Mouse (Mus musculus) CH12.LX (cell line): ENCODE measurements at regions not wholly inside any gene's neighbourhood (a gene's known extent, or its start where the extent isn't known, plus 50 kb on each side); places are given as distances from the start of the nearest gene placed in this dataset.

ENCODE experiments used
- DNase-seq: peaks from one replicate; pipeline ENCODE4 v3.0.0-alpha.2; 2013; ENCODE audit errors: extremely low read depth
- H3K27ac ChIP-seq: 2 replicates; pipeline ENCODE4 v1.5.1; 2012; ENCODE audit warnings: low read depth, mild to moderate bottlenecking, control low read depth, moderate library complexity; ENCODE audit not compliant: insufficient read depth
- H3K27me3 ChIP-seq: replicated peaks from 2 replicates; pipeline ENCODE3; 2012; ENCODE audit warnings: inconsistent platforms
- H3K36me3 ChIP-seq, 2 experiments: replicated peaks in 1 of 2; 2 replicates each; pipeline versions ENCODE3 to v1.6.1; 2012; ENCODE audit warnings: inconsistent platforms in 1 of 2, low read length in 1 of 2, mild to moderate bottlenecking in 1 of 2, mixed read lengths in 1 of 2, moderate library complexity in 1 of 2; ENCODE audit not compliant: control insufficient read depth in 1 of 2, insufficient read depth in 1 of 2
- H3K4me1 ChIP-seq, 2 experiments: 2 replicates each; pipeline ENCODE4 v1.6.1; 2012; ENCODE audit warnings: inconsistent platforms in 1 of 2, moderate library complexity in 1 of 2; ENCODE audit not compliant: insufficient read depth in 2 of 2, control insufficient read depth in 1 of 2
- H3K4me2 ChIP-seq: 2 replicates; pipeline ENCODE4 v1.6.1; 2012; ENCODE audit warnings: low read depth, mild to moderate bottlenecking, control low read depth; ENCODE audit not compliant: poor library complexity, insufficient read depth, severe bottlenecking
- H3K4me3 ChIP-seq, 3 experiments: fragments of 150-350 bp in 1 of 3; sonication (generic) in 1 of 3; replicated peaks in 1 of 3; 2 replicates each; pipeline versions ENCODE3 to v1.5.1; 2011 to 2012; ENCODE audit warnings: low read depth in 2 of 3, low read length in 2 of 3, mild to moderate bottlenecking in 2 of 3, moderate library complexity in 2 of 3, control low read depth in 1 of 3, improper control_type of control experiment in 1 of 3, inconsistent platforms in 1 of 3, mixed read lengths in 1 of 3; ENCODE audit not compliant: poor library complexity in 1 of 3
- H3K79me2 ChIP-seq: replicated peaks from 2 replicates; pipeline ENCODE4 v1.6.1; 2012; ENCODE audit warnings: mild to moderate bottlenecking, moderate library complexity; ENCODE audit not compliant: control insufficient read depth, poor library complexity, insufficient read depth, severe bottlenecking; ENCODE audit errors: extremely low read depth
- H3K9ac ChIP-seq: 2 replicates; pipeline ENCODE4 v1.6.1; 2012; ENCODE audit warnings: low read depth, mild to moderate bottlenecking, control low read depth, moderate library complexity; ENCODE audit not compliant: insufficient read depth
- H3K9me3 ChIP-seq: replicated peaks from 2 replicates; pipeline ENCODE3; 2012; ENCODE audit warnings: low read length, inconsistent platforms, mixed read lengths
- CHD1 ChIP-seq: IDR thresholded peaks from 2 replicates; pipeline ENCODE4 v1.6.1; 2012; ENCODE audit warnings: low read depth, low read length, improper control_type of control experiment, inconsistent platforms
- ELF1 ChIP-seq: IDR thresholded peaks from 2 replicates; pipeline ENCODE4 v1.6.1; 2014; ENCODE audit warnings: low read depth, mild to moderate bottlenecking, inconsistent platforms, low read length, improper control_type of control experiment
- ETS1 ChIP-seq: conservative IDR thresholded peaks from 2 replicates; pipeline ENCODE4 v1.6.1; 2012; ENCODE audit warnings: low read depth, mild to moderate bottlenecking, inconsistent platforms, low read length, improper control_type of control experiment, moderate library complexity
- GABPA ChIP-seq: IDR thresholded peaks from 2 replicates; pipeline ENCODE4 v1.6.1; 2012; ENCODE audit warnings: low read depth, low read length, improper control_type of control experiment, inconsistent platforms; ENCODE audit not compliant: insufficient replicate concordance
- HCFC1 ChIP-seq: IDR thresholded peaks from 2 replicates; pipeline ENCODE4 v1.6.1; 2012; ENCODE audit warnings: low read depth, mild to moderate bottlenecking, inconsistent platforms, low read length, improper control_type of control experiment
- IRF4 ChIP-seq: IDR thresholded peaks from 2 replicates; pipeline ENCODE4 v1.6.1; 2014; ENCODE audit warnings: low read depth, mild to moderate bottlenecking, inconsistent platforms, low read length, improper control_type of control experiment
- JUN ChIP-seq: IDR thresholded peaks from 2 replicates; pipeline ENCODE4 v1.6.1; 2011; ENCODE audit warnings: low read depth, mild to moderate bottlenecking, low read length, improper control_type of control experiment, moderate library complexity; ENCODE audit not compliant: insufficient read depth
- JUND ChIP-seq: conservative IDR thresholded peaks from 2 replicates; pipeline ENCODE4 v1.6.1; 2011; ENCODE audit warnings: low read depth, low read length, improper control_type of control experiment
- MAX ChIP-seq: IDR thresholded peaks from 2 replicates; pipeline ENCODE4 v1.6.1; 2011; ENCODE audit warnings: low read length, improper control_type of control experiment
- MEF2A ChIP-seq: IDR thresholded peaks from 2 replicates; pipeline ENCODE4 v1.6.1; 2014; ENCODE audit warnings: low read depth, mild to moderate bottlenecking, inconsistent platforms, low read length, improper control_type of control experiment, borderline replicate concordance
- MXI1 ChIP-seq: IDR thresholded peaks from 2 replicates; pipeline ENCODE4 v1.6.1; 2011; ENCODE audit warnings: mild to moderate bottlenecking, low read depth, low read length, improper control_type of control experiment
- MYC ChIP-seq: IDR thresholded peaks from 2 replicates; pipeline ENCODE4 v1.6.1; 2011; ENCODE audit warnings: low read depth, mild to moderate bottlenecking, improper control_type of control experiment, low read length
- NRF1 ChIP-seq: IDR thresholded peaks from 2 replicates; pipeline ENCODE4 v1.6.1; 2014; ENCODE audit warnings: low read depth, mild to moderate bottlenecking, inconsistent platforms, low read length, improper control_type of control experiment, moderate library complexity
- PAX5 ChIP-seq: IDR thresholded peaks from 2 replicates; pipeline ENCODE4 v1.6.1; 2012; ENCODE audit warnings: low read length, inconsistent platforms, mixed read lengths
- POLR2AphosphoS2 ChIP-seq: IDR thresholded peaks from 2 replicates; pipeline ENCODE4 v1.6.1; 2011; ENCODE audit warnings: low read depth, low read length, improper control_type of control experiment
- RAD21 ChIP-seq: IDR thresholded peaks from 2 replicates; pipeline ENCODE4 v1.6.1; 2011; ENCODE audit warnings: low read depth, mild to moderate bottlenecking, low read length, improper control_type of control experiment, moderate library complexity
- SIN3A ChIP-seq: IDR thresholded peaks from 2 replicates; pipeline ENCODE4 v1.6.1; 2012; ENCODE audit warnings: low read length, improper control_type of control experiment, inconsistent platforms
- SMC3 ChIP-seq: IDR thresholded peaks from 2 replicates; pipeline ENCODE4 v1.6.1; 2011; ENCODE audit warnings: low read depth, low read length, improper control_type of control experiment
- TBP ChIP-seq: conservative IDR thresholded peaks from 2 replicates; pipeline ENCODE4 v1.6.1; 2011; ENCODE audit warnings: low read depth, low read length, improper control_type of control experiment
- UBTF ChIP-seq: IDR thresholded peaks from 2 replicates; pipeline ENCODE4 v1.6.1; 2012; ENCODE audit warnings: low read depth, mild to moderate bottlenecking, inconsistent platforms, low read length, improper control_type of control experiment, moderate library complexity
- USF1 ChIP-seq: IDR thresholded peaks from 2 replicates; pipeline ENCODE4 v1.6.1; 2014; ENCODE audit warnings: low read depth, mild to moderate bottlenecking, inconsistent platforms, low read length, improper control_type of control experiment
- USF2 ChIP-seq: conservative IDR thresholded peaks from 2 replicates; pipeline ENCODE4 v1.6.1; 2011; ENCODE audit warnings: low read depth, low read length, improper control_type of control experiment
- ZC3H11A ChIP-seq: IDR thresholded peaks from 2 replicates; pipeline ENCODE4 v1.6.1; 2012; ENCODE audit warnings: low read depth, mild to moderate bottlenecking, inconsistent platforms, low read length, improper control_type of control experiment
- ZNF384 ChIP-seq: IDR thresholded peaks from 2 replicates; pipeline ENCODE4 v1.6.1; 2012; ENCODE audit warnings: low read depth, low read length, improper control_type of control experiment, inconsistent platforms
- dilution Hi-C: fragments of 300-500 bp; cut with MboI; formaldehyde crosslinking; loops from 2 replicates; pipeline ENCODE4 v1.14.3; 2020; ENCODE audit warnings: low sequenced_read_pairs; ENCODE audit not compliant: extremely low pct_unique_long_range_greater_than_20kb, extremely low pct_ligation_motif_present
- in situ Hi-C: fragments of 300-500 bp; cut with MboI; formaldehyde crosslinking; loops from 3 replicates; pipeline ENCODE4 v1.14.3; 2019; ENCODE audit warnings: low sequenced_read_pairs, low pct_ligation_motif_present, low pct_unique_long_range_greater_than_20kb, mixed read lengths

GRCm38 (mm10) chr4:31569687-31570086 is 394.2 kb upstream of the Map3k7 start:
- H3K9ac ChIP-seq = no peak overlapping the region
- no peak overlapping the region for H3K4me2 ChIP-seq
- dilution Hi-C loops = no loop called here
- in situ Hi-C loops = no loop called here
- TF ChIP-seq SIN3A (no peak), MAX (no peak), SMC3 (no peak), JUND (no peak), ETS1 (no peak), ZNF384 (no peak)
- no peak overlapping the region for H3K27ac ChIP-seq
- no peaks in the 10 kb centered on the region for H3K27me3 ChIP-seq
- H3K4me3 ChIP-seq = no peak overlapping the region
- no peaks in the 10 kb centered on the region for H3K4me1 ChIP-seq
- H3K79me2 ChIP-seq = no peaks in the 10 kb centered on the region
- no peaks in the 10 kb centered on the region for H3K9me3 ChIP-seq
- DNase-seq = no peak
- H3K36me3 ChIP-seq = no peaks in the 10 kb centered on the region

DNA sequence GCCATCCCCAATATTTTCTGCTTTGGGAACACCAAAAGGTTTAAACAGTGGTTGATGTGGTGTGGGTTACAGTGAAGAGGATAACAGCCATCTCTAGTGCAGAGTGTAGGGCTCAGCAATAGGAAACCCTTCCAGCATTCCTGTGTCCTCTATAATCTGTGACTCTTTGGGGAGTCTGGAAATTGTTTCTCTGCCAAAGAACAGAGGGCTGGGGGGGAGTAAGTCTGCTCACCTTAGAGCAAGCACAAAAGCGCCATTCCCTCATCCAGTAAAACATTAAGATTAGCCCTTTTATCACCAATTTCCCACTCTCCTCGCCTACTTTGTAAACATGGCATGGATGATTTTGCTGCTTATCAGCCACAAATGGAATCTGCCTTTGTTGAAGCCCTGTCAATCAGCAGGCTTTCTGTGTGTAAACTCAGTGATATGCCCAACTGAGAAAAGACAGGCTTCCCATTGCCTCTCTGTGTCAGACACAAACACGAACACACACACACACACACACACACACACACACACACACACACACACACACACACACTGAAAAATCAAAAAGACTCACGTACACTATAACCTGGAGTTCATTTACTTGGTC is 386.8 kb upstream of the Map3k7 start:
- dilution Hi-C loops = no loop called here

DNA sequence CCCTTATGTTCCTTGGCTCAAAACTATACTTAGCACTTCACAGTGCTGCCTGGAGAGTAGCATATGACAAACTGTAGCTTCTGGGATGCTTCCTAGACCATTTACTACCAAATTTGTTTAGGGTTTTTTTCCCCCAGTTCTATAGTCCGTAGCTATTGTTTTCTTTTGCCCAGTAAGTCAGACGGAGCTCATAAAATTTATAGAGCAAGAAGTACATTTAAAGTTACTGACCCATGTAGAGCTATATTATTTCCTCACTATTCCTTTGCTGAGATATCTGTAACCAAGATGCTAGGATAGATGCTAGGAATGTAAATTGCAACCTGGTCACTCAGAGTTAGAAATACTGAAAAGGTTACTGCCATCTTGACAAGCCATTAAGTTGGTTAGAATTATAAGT is 380.4 kb upstream of the Map3k7 start:
- Histone ChIP-seq H3K27ac (no peak overlapping the region), H3K36me3 (no peaks in the 10 kb centered on the region), H3K4me1 (no peaks in the 10 kb centered on the region), H3K9me3 (no peaks in the 10 kb centered on the region), H3K27me3 (no peaks in the 10 kb centered on the region), H3K9ac (no peak overlapping the region), H3K4me3 (no peak overlapping the region), H3K79me2 (no peaks in the 10 kb centered on the region), H3K4me2 (no peak overlapping the region)
- dilution Hi-C loops = no loop called here
- TF ChIP-seq JUN (no peak), MAX (no peak), JUND (no peak), PAX5 (no peak), ZNF384 (no peak)
- no peak for DNase-seq
- in situ Hi-C loops = no loop called here

More for the DNA sequence above, 386.8 kb upstream of the Map3k7 start:
- Histone ChIP-seq H3K4me1 (no peaks in the 10 kb centered on the region), H3K9ac (no peak overlapping the region), H3K9me3 (no peaks in the 10 kb centered on the region), H3K4me3 (no peak overlapping the region), H3K27me3 (no peaks in the 10 kb centered on the region), H3K36me3 (no peaks in the 10 kb centered on the region), H3K4me2 (no peak overlapping the region), H3K79me2 (no peaks in the 10 kb centered on the region), H3K27ac (no peak overlapping the region)
- in situ Hi-C loops = no loop called here
- DNase-seq = no peak
- TF ChIP-seq USF1 = no peak
- no peak for TF ChIP-seq RAD21
- TF ChIP-seq NRF1 = no peak
- TF ChIP-seq ELF1 = no peak
- TF ChIP-seq MXI1 = no peak
- TF ChIP-seq PAX5 = no peak
- TF ChIP-seq IRF4 = no peak
- TF ChIP-seq ZC3H11A = no peak
- no peak for TF ChIP-seq HCFC1
- no peak for TF ChIP-seq GABPA
- no peak for TF ChIP-seq MAX
- no peak for TF ChIP-seq UBTF
- TF ChIP-seq MYC = no peak
- no peak for TF ChIP-seq USF2
- no peak for TF ChIP-seq ETS1
- no peak for TF ChIP-seq MEF2A
- TF ChIP-seq POLR2AphosphoS2 = no peak
- TF ChIP-seq CHD1 = no peak
- no peak for TF ChIP-seq TBP
